Mouse (Mus musculus): Measurements from ENCODE around the gene Hoxc5.

The Hoxc5 gene

DNA sequence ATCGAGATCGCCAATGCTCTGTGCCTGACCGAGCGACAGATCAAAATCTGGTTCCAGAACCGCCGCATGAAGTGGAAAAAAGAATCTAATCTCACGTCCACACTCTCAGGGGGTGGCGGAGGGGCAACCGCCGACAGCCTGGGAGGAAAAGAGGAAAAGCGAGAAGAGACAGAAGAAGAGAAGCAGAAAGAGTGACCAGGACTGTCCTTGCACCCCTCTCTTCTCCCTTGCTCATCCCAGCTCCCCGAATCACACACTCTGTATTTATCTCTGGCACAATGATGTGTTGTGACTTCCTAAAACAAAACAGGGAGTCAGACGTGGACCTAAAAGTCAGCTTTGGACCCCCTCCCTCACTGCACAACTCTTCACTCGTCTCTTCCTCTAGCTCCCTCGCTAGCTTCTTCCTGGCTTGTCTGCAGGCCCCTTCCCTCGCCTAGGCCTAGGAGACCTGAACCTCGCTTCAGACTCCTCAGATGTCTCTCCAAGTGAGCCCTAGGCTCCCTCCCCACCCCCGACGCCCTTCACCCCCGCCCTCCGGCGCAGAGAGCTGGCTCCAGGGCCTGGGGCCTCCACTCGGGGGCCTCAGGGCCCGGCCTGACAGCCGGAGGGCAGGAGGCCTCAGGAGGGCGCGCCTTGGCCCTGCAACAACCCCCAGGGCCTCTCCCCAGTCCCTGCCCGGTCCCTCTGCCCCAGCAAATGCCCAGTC, 43.8 kb downstream of the Hoxc5 start:
- DNase-seq (ENCODE audit: low read depth in 1 of 2, low spot score in 2 of 2) = no peak

DNA sequence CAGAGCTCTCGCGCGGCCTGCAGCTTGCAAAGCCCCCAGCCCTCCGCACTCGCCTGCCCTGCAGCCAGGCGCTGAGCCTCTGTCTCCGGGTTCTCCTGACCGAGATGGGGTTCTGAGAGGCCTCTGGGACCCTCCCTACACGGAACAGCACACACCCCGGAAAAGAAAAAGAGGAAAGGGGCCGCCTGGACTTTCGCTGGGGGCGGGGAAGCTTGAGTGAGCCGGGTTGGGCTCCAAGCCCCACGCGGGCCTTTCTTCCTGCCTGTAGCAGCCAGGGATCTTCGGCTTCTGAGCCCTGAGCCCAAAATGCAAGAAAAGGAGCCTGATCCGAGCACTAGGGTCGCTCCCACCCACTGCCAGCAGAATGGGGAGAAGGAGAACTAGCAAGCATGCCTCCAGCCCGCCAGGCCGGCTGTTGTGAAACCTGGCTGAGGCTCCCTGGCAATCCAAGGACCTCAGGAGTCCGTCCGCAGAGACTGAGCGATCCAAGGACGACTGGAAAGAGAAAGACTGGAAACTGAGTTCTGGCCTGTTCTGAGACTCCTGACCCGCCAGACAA, 44.8 kb downstream of the Hoxc5 start:
- DNase-seq (ENCODE audit: low read depth in 1 of 2, low spot score in 2 of 2) = no peak

DNA sequence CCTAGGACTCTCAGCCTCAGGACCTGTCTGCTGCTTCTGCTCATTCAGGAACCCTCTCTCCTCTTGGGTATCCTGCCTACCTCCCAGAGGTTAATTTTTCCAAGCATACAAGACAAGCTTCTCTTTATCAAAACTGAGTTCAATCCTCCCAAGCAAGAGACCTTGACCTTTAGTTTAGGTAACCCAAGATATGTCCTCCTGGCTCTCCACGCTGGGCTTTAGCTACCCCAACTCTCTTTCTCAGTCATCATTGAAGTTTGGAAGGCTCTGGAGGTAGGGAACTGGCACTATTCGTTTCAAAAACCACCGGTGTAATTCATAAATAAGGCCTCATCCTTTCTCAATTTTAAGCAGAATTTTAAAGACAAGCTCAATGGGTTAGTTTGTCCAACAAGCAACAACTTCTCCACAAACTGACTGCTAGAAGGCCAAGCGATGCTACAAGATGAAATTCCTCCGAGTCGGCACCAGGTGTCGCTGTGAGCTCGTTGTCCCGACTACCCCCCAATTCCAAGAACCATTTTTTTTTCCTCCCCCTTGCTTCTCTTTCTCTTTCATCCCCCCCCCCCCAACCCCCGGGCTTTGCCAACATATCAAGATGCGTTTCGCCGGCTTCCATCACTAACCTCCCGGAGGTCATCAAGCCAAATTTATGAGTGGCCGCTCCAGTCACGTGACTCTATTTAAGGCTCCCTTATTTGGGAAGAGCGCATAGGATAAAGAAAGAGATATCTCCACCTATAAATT, 46.2 kb downstream of the Hoxc5 start:
- DNase-seq (ENCODE audit: low read depth in 1 of 2, low spot score in 2 of 2) = no peak

- DNase-seq (ENCODE audit: low read depth in 1 of 2, low spot score in 2 of 2) = no peak
These were observed 47.1 kb downstream of the Hoxc5 start for GRCm38 (mm10) chr15:103014166-103015008.

DNA sequence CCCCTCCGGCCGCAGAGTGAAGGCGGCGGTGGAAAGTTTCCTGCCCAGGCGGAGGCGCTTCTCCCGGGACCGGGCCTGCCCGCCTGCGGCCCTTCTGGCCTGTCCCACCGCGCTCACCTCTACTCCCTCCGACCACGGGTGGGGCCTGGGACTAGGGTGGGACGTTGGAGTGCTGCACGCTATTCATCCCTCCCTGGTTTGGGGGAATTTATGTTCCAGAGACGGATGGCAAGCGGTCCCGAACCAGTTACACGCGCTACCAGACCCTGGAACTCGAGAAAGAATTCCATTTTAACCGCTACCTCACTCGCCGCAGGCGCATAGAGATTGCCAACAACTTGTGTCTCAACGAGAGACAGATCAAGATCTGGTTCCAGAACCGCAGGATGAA, 47.8 kb downstream of the Hoxc5 start:
- no peak for DNase-seq (ENCODE audit: low read depth in 1 of 2, low spot score in 2 of 2)

DNA sequence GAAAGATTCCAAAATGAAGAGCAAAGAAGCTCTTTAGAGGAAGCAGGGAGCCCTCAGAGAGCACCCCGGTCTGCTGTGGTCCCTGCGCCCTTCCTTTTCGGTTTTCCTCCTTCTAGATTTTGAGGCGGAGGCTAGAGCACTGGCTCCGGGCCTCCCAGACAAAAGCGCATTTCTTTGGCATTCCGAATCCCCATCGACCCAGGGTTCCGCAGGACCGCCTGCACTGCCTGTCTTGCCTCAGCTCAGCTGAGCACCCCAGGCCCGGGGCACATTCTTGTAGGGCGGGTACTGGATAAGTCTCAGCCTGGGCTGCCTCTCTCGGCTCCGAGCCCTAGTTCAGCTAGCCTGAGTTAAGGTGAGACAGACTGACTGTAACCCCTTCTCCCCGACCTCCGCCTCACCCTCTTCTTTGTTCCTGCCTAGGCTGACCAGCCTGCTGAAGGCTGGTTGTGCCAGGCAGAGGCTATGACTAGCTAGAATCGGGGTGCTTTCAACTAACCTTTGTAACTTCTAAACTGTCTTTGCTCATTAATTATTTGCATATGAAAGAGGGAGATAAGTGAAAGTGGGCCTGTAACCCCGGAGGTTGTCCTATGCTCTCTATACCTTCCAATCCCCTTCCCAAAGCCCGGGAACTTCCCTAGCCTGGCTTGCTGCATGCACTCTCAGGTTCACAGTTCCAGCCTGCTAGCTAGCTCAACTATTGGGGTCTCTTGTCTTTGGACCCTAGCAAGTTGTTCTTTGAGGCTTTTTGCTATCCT, 48.3 kb downstream of the Hoxc5 start:
- DNase-seq (ENCODE audit: low read depth in 1 of 2, low spot score in 2 of 2) = no peak

DNA sequence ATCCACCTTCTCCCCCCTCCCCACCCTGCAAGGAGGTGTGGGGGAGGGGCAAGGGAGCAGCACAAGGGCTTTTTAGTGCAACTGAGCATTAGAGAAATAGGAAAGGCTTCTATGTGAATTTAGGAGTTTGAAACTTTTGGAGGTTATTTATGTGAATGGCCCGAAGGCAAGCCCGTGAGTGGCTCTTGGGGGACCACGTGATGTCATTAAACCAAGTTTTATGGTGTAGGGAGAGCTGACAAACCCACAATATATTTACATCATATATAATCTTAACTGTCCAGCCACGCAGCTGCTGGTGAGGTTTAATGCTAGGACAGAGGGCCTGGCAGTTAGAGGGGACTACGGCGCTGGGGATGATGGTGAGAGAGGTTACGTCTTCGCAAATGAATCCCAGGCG, 51.4 kb downstream of the Hoxc5 start, which contains the start of gene Hoxc4:
Gene Hoxc4, plus strand, starts transcription at position 299 of the 400 bp plus-strand sequence.
- DNase-seq (ENCODE audit: low read depth in 1 of 2, low spot score in 2 of 2) = no peak

DNA sequence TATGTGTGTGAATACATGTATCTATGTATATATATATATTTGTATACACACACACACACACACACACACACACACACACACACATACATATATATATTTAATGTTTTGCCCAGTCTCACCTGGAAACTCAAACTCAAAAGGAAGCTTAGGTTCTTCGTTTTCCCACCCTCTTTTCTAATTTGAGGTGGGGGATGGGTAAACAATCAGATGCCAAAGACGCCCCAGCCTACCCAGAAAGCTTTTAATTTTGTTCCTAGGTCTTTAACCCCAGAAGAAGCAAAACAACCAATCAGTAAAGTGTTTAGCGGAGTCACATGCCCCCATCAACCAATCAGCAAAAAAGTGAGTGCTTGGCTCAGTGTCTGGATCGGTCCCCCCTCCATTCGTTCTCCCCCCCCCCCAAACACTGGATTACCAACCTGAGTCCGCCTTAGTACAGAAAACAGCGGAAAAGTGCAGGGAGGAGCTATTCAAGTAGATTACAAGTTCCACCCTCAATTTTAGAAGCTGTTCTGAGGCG, 53.7 kb downstream of the Hoxc5 start:
- no peak for DNase-seq (ENCODE audit: low read depth in 1 of 2, low spot score in 2 of 2)

GRCm38 (mm10) chr15:103021544-103021943, 54.3 kb downstream of the Hoxc5 start:
- no peak for DNase-seq (ENCODE audit: low read depth in 1 of 2, low spot score in 2 of 2)

DNA sequence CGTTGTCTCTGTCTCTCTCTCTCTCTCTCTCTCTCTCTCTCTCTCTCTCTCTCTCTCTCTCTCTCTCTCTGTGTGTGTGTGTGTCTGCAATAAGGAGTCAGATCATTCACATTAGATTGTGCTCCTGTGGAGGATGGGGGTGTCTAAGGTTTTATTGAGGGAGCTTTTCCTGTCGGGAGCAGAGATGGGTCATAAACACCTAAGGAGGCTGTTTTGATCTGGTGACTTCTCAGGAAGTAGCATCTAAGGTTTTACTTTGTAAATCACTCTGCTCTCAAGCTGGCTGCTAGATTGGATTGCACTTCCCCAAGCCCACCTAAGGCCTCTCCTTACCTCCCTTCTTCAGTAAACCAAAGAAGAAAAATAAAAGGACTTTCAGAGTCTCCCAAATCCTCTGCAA, 56.9 kb downstream of the Hoxc5 start:
- no peak for DNase-seq (ENCODE audit: low read depth in 1 of 2, low spot score in 2 of 2)

- DNase-seq (ENCODE audit: low read depth in 1 of 2, low spot score in 2 of 2) = no peak
These were observed 60.3 kb downstream of the Hoxc5 start for GRCm38 (mm10) chr15:103027266-103028235.

GRCm38 (mm10) chr15:103028916-103029512, 61.8 kb downstream of the Hoxc5 start:
- no peak for DNase-seq (ENCODE audit: low read depth in 1 of 2, low spot score in 2 of 2)

DNA sequence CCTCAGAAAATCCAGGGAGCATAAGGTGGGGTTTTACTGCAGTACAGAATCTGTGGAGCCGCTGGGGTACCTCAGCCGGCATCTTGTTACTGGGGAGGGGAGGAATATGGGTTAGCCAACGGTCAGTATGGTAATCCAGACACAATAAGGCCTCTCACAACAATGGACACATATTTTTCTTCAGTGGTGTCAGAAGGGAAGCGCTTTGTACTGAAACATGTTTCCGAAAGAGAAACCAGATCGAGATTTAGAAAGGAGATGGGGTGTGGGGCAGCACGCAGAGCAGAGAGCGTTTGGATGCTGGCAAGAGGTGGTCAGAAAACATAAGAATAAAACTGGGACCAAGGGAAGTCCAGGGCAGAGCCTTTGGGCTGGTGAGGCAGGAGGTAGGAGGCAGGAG, 62.9 kb downstream of the Hoxc5 start:
- DNase-seq (ENCODE audit: low read depth in 1 of 2, low spot score in 2 of 2) = no peak

GRCm38 (mm10) chr15:103032167-103032566, 64.9 kb downstream of the Hoxc5 start:
- DNase-seq (ENCODE audit: low read depth in 1 of 2, low spot score in 2 of 2) = no peak

- DNase-seq (ENCODE audit: low read depth in 1 of 2, low spot score in 2 of 2) = no peak
These were observed 65.7 kb downstream of the Hoxc5 start for GRCm38 (mm10) chr15:103032646-103033575.

DNA sequence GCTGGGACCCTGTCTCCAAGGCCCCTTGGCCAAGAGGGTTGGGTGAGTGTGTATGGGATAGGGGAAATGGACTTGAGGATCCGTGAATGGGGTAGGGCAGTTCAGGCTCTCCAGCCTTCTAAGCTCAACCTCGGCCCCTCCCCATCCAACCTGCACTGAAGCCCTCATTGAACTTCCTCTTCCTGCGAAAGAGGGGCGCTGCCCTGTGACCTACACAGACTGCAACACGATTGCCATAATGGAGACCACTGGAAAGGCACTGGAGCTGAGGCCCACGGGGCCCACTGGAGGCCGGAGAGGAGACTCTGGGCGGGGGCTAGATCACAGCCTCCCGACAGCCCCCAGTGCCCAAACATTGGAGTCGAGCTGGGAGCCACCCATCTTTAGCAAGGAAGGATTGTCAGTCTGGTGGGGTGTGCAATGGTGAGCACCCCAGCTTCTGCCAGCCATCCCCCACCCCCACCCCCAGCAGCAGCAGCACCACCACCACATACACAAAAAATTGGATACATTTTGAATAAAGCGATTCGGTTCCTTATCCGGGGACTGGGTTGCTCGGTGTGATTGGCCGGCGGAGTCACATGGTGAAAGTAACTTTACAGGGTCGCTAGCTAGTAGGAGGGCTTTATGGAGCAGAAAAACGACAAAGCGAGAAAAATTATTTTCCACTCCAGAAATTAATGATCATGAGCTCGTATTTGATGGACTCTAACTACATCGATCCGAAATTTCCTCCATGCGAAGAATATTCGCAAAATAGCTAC, 67.0 kb downstream of the Hoxc5 start:
- DNase-seq (ENCODE audit: low read depth in 1 of 2, low spot score in 2 of 2) = no peak
